Mouse (Mus musculus) G1E (cell line): ENCODE measurements around the gene 4930404H24Rik.

Experiments
- CTCF ChIP-seq: IDR thresholded peaks from 2 replicates; pipeline ENCODE4 v1.5.1; 2012; ENCODE audit warnings: low read depth, low read length, inconsistent platforms, mixed read lengths
- GATA1 ChIP-seq: IDR thresholded peaks from 2 replicates; pipeline ENCODE4 v1.6.1; 2012; ENCODE audit warnings: borderline replicate concordance, low read length, inconsistent platforms, mixed read lengths
- GATA2 ChIP-seq: IDR thresholded peaks from 2 replicates; pipeline ENCODE4 v1.6.1; 2012; ENCODE audit warnings: low read depth, low read length, inconsistent platforms, borderline replicate concordance
- POLR2AphosphoS5 ChIP-seq: IDR thresholded peaks from 2 replicates; pipeline ENCODE4 v1.6.1; 2012; ENCODE audit warnings: low read depth, low read length, inconsistent platforms; ENCODE audit not compliant: insufficient replicate concordance
- TAL1 ChIP-seq: conservative IDR thresholded peaks from 2 replicates; pipeline ENCODE4 v1.6.1; 2012; ENCODE audit warnings: low read depth, low read length, inconsistent platforms, mixed read lengths

DNA sequence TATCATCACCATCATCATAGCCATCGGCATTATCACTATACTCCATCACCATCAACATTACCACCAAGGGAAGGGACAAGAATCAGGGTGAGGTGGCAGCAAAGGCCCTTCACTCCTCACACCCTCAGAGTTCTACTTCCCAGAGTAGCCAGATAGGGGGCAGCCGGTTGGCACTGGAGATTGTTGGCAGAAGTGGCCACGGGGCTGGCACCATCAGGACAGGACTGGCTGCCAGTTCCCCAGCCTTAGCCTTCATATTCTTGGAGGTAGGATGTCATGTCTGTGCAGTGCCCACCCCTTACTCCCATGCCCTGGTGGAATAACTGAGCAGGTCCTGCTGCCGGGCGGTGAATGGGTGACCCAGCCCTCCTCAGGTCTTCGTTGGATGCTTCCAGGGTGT lies 23.0 kb downstream of the 4930404H24Rik start:
- TF ChIP-seq CTCF: no peak
- TF ChIP-seq TAL1: no peak
- TF ChIP-seq POLR2AphosphoS5: no peak
- no peak for TF ChIP-seq GATA2
- no peak for TF ChIP-seq GATA1
